Mouse (Mus musculus): ENCODE measurements around the gene Ubqln4.

- TF ChIP-seq CTCF (conservative IDR thresholded peaks at IDR 0.05; ENCODE audit: low read length) (peak; percentile 50), POU5F1 (IDR thresholded peaks at IDR 0.05; ENCODE audit: borderline replicate concordance, low read length) (no peak), NANOG (IDR thresholded peaks at IDR 0.05; ENCODE audit: borderline replicate concordance, low read length) (no peak)
Observed at GRCm38 (mm10) chr3:88544514-88544913, 9.0 kb upstream of the Ubqln4 start.

Data from E14TG2a.4 (cell line).